Mouse (Mus musculus): ENCODE data around the gene Rab11fip5.

The Rab11fip5 gene

DNA sequence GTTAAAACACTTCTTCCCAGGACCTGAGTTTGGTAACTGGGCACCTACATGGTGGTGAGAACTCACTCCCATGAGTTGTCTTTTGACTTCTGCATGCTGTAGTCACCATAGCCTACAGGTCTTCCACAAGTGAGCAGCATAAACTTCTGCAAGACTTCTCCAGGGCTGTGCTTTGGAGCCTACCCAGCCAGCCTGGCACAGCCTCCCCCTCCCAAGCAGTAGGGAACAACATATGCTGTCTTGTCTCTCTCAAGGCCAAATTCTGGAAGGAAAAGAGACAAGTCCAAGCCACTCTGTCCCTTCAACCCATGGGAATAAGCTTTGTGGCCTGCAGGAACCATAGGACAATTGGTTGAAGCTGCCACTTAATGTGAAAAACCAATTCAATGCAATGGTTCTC is 29.5 kb downstream of the Rab11fip5 start:
- DNase-seq = no peak

- no peak for DNase-seq
Observed at GRCm38 (mm10) chr6:85343027-85343426, 31.4 kb downstream of the Rab11fip5 start.

DNA sequence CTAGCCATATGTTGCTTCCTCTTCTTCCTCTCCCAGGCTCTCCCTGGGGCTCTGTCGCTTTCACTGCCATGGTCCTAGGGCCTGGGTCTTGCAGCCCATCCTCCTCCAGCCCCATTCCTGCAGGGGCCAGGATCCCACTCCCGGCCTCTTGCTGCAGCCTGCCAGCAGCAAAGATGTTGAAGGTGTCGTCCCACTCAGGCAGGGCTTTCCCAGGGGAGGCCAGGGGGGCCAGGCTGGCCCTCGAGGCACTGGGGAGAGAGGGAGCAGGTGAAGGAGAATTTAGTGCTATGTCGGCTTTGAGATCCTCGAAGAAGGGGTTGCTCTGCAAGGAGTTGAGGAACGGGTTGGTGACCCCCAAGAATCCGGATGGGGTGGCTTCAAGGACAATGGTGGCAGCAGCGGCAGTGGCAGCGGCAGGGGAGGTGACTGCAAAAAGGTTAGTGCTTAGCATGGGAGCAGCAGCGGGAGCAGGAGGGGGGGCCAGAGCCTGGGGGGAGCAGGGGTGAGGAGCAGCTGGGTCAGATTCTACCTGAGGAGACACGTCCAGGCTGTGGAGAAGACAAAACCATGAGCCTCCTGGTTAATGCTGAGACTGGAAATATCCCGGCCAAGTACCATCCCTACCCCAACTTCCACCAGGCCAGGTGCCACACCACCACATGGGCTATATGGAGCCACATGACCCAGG is 32.5 kb downstream of the Rab11fip5 start:
- DNase-seq = no peak

DNA sequence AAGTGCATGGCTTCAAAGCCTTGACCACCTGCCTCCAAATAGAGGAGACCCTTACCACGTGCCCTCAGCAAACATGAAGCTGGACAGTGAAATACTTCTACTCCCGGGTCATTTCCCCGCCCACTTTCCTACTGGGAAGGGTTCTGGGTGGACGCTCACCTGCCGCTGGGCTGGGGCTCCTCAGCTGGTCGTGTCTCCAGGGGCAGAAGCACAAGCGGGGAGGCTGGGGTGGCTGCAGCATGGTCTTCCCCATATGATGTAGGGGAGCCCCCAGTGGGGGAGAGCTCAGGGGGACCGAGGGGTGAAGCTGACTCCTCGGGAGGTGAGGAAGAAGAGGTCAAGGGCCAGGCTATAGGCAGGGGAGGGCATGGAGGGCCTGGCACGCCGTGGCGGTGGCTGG is 34.2 kb downstream of the Rab11fip5 start:
- no peak for DNase-seq

DNA sequence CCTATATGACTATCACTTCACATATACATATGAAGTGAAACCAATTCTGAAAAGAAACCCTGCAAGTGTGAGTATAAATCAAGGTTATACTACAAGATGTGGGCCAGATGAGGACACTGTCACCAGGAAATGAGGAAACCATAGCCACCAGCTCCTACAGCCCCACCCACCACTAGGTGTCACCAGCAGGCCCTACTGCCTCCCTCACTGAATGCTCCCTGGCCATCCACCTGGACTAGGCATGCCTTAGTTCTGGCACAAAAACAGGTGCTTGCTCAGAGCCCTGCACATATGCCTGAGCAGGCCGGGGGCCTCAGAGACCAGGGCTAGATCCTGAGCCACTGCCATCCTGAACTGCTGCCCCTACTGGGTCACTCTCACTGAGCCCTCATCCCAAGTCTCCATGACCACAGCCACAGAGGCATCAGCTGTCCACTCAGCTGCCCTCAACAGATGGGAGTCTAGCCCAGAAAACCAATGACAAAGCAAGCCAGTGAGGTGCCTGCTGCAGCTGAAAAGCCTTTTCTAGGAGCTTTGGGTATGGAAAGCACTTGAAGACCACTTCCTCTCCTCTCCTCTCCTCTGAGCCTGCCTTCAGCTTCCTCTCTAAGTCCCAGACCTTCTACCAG is 35.0 kb downstream of the Rab11fip5 start:
- DNase-seq = peak; percentile 77

DNA sequence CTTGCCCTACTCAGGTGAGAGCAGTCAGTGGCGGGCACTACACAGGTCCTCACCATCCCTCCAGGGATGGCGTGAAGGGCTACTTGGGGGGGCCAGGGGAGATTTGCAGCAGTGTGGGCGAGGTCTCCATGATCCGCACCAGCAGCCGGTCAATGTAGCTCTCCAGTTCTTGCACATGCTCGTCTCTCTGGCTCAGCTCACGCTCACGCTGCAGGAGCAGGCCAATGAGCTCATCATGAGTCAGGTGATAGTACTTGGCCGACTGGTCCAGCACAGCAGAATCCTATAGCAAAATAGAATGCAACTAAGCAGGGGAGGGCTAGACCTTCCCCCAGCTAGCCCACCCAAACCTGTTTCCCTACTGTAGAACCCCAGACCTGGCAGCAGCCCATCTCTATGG is 37.5 kb downstream of the Rab11fip5 start:
- no peak for DNase-seq

- DNase-seq = no peak
Observed at GRCm38 (mm10) chr6:85335352-85335751, 39.1 kb downstream of the Rab11fip5 start.

- DNase-seq = no peak
Observed at GRCm38 (mm10) chr6:85334851-85335250, 39.6 kb downstream of the Rab11fip5 start.

DNA sequence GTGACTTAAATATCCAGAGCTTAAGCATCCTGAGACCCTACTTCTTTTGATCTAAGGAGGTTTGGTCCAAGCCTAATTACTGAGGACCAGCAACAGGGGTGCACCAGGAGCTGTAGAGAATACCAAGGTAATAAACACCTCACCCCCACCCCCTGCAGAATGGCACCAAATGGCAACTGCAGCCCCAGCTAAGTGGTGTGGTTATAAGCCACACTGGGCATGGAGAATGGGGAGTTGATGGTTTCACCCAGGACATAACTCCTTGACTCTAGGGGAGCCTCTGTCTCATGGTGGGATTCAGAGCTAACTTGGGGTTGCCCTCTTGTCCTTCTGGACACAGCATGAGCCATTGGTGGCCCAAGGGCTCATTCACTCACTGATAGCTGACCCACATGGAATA is 40.2 kb downstream of the Rab11fip5 start:
- no peak for DNase-seq

GRCm38 (mm10) chr6:85333732-85334131 is 40.7 kb downstream of the Rab11fip5 start:
- no peak for DNase-seq

- DNase-seq = peak; percentile 96
Observed at GRCm38 (mm10) chr6:85333000-85333669, 41.3 kb downstream of the Rab11fip5 start, which contains the start of gene Sfxn5. Sfxn5 (minus strand) TSS chr6:85333422.

GRCm38 (mm10) chr6:85332351-85332999 is 42.0 kb downstream of the Rab11fip5 start:
- DNase-seq = no peak

- DNase-seq = no peak
Observed at GRCm38 (mm10) chr6:85331736-85332135, 42.7 kb downstream of the Rab11fip5 start.

- DNase-seq = peak; percentile 70
Observed at GRCm38 (mm10) chr6:85331221-85331735, 43.2 kb downstream of the Rab11fip5 start.

DNA sequence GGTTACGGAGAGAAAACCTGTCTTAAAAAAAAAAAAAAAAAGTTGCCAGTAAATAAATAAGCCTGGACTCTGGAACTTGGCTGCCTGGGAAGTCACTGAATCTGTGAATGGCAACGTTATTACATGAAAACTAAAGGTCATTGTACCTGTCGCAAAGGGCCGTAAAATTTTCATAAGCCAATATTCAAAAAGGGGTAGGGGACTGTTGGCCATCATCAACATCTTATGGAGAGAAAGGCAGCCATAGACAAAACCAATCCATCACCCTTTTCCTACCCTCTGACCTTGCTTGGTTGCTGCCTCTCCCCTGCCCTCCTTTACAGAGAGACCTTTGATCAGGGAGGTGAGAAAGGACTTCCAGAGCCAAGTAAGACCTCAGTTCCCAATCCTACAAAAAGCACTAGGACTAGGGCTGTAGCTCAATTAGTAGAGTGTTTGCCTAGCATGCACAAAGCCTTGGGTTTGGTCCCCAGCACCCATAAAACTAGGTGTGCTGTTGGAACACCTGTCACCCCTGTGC is 44.7 kb downstream of the Rab11fip5 start:
- DNase-seq = no peak

DNA sequence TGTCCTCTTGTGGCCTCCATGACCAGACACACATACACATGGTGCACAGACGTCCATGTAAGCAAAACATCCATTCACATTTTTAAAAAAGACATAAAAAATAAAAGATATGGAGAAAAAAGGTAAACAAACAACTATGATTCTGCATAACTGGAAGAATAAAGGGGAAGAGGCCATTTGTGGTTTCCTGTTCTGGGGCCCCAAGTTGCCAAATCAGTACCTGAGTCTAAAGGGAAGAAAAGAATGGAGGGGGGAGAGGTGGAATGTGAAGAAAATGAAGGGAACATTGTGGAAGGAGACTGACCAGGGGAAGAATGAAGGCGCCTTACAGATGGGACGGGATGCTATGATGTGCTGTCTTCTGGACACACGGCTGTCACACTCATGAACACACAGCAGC is 47.9 kb downstream of the Rab11fip5 start:
- DNase-seq = no peak

DNA sequence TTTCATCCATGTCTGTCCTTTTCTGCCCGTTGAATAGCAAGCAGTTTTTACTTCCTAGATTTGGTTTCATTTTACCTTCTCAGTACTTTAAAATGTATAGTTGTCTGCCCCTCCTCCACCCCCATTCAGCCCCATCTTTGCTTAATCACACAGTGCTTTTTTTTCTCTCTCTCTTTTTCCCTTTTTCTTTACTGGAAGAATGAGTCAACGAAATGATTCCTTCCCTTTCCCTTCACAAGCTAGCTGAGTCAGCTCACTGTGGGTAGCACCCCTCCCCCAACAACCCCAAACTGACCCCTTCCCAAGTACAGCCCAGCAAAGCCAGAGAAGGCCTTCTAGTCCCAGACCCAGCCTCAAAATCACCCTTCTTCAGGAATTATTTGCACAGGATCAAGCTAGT is 49.3 kb downstream of the Rab11fip5 start:
- no peak for DNase-seq

DNA sequence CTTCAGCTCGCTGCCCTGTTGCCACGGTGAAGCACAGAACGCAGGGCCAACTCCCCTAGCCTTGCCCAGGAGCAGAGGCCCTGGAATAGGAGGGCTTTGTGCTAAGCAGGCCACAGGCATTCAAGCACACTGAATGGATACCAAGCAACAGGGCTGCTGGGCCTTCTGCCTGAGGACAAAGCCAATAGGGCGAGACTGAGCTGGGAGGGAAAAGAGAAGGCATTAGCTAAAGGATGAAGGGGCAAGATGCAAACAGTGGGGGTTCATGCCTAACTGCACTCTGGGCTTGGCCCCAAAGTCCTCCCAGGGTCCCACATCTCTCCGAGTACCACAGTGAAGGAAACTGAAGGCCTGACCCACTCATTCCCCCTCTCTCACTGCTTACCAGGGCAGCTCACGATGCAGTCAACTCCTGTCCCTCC is 54.0 kb downstream of the Rab11fip5 start:
- DNase-seq = no peak

DNA sequence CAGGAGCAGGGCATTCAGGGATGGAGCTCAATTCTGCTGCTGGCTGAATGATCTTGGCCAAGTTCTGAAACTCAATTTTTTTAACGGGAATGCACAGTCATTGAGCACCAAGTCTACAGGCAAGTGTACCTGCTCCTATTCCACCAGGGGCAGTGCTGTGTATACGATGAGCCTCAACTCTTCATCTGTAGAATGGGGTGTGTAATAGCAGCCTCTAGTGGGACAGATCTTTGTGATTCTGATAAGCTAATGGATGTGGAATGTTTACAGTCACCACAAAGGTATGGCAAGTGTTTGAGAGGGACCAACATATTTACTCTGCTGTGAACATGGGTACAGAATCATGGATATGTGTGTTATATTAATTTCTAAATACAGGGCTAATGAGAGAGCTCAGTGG is 58.2 kb downstream of the Rab11fip5 start:
- no peak for DNase-seq

- no peak for DNase-seq
Observed at GRCm38 (mm10) chr6:85314064-85314798, 60.2 kb downstream of the Rab11fip5 start.

GRCm38 (mm10) chr6:85307894-85308293 is 66.5 kb downstream of the Rab11fip5 start:
- no peak for DNase-seq

- no peak for DNase-seq
Observed at GRCm38 (mm10) chr6:85306375-85306774, 68.1 kb downstream of the Rab11fip5 start.

All from kidney, adult 18-20 months (tissue).